Mouse (Mus musculus): ENCODE data around the gene Irf6.

The Irf6 gene

GRCm38 (mm10) chr1:193156316-193157110 lies 3.6 kb downstream of the Irf6 start:
- no peak for DNase-seq (ENCODE audit: low spot score)

DNA sequence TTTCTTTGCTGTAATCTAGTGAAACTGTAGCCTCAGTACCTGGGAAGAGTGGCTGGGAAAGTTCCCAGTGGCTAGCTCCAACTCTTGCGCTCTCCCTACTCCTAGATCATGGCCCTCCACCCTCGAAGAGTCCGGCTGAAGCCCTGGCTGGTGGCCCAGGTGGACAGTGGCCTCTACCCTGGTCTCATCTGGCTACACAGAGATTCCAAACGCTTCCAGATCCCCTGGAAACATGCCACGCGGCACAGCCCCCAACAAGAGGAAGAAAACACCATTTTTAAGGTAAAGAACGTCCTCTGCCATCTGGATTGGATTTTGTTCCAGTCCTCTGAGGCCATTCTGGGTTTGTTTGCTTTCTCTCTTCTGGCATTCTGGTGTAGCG lies 4.2 kb downstream of the Irf6 start:
- no peak for DNase-seq (ENCODE audit: low spot score)

DNA sequence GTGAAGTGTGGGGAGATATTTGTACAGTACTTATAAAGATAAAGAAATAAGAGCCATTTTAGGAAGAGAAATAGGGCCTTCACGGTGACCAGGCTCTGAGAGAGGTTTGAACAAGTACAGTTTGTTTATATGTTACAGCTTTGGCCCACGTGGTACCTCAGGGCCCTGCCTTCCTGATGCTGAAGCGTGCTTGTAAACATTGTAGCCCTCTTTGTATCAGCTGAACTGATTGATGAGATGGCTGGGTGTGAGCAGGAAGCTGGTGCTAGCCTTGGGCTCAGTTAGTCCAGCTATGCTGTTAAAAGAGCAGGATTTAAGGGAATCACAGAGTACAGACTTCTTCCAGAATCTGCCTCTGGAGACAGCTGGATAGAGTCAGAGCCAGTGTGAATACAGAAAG lies 6.3 kb downstream of the Irf6 start:
- no peak for DNase-seq (ENCODE audit: low spot score)

GRCm38 (mm10) chr1:193159613-193160012 lies 6.7 kb downstream of the Irf6 start:
- DNase-seq (ENCODE audit: low spot score): no peak

DNA sequence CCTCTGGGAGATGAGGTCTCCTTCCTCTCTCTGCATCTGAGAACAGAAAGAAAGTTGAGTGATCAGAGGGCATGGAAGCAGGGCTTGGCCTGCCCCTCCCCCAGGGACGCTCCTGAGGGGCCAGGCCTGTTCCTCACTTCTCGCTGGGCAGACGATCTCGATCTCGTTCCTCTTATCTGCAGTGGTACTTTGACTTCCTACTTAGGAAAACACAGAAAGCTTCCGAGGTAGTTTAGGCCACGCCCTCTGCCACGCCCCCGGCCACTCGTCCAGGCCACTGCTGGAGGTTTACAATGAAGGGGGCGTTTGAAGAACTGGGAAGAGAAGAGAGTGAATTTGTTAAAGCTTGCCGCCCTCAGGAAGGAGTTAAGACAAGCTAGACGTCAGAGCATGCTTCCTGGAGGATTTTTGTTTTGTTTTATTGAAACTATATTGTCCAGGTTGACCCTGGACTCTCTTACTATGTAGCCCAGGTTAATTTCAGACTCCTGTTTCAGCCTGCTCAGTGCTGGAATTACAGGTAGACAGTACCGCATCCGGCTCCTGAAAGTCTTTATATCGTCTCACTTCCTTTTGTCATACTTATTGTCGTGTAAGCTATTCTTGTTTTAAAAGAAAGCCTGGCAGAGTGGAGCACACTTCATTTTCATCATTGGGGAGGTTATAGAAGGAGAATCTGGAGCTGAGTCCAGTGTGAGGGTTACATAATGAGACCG lies 7.6 kb downstream of the Irf6 start:
- no peak for DNase-seq (ENCODE audit: low spot score)

- DNase-seq (ENCODE audit: low spot score): no peak
Observed at GRCm38 (mm10) chr1:193167746-193168145, 14.8 kb downstream of the Irf6 start, which contains the start of gene A130010J15Rik. TSS of gene A130010J15Rik (plus strand) at chr1:193168046.

- DNase-seq (ENCODE audit: low spot score): no peak
Observed at GRCm38 (mm10) chr1:193169228-193169627, 16.3 kb downstream of the Irf6 start.

GRCm38 (mm10) chr1:193169856-193170255 lies 16.9 kb downstream of the Irf6 start:
- DNase-seq (ENCODE audit: low spot score): no peak

DNA sequence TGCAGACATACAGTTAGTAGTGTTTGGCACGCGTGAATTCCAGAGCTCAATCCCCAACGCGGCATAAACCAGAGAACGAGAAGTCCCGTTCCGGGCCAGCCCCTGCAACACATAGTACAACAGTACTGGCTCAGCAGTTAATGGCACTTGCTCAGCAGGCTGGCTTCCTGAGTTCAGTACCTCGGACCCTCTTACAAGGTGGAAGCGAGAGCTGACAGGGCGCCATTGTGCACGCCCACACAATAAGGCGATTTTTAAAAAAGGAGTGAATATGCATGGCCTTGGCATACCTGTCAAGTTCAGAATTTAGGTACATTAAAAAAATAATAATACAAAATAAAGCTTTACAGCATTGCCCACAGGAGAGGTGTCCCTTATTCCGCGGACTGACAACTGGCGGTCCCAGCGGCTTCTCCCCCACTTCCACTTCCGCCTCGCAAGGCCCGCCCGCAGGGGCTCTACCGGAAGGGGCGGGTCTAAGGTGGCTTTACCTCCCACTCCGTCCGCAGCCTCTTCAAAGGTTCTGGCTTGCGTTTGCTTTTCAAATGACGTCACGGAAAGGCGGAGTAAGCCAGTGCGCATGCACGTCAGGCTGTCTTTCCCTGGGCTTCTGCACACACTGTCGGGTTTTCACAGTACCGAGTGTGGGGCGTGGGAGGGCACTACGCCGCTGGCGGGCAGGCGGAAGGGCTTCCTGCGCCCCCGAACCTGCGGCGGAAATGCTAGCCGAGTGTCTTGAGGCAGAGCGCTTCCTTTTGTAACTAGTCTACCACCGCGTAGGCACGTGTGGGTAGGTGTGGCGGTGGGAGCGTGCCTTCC lies 20.3 kb downstream of the Irf6 start:
- DNase-seq (ENCODE audit: low spot score): peak; percentile 80

GRCm38 (mm10) chr1:193173810-193174129 lies 20.9 kb downstream of the Irf6 start:
- no peak for DNase-seq (ENCODE audit: low spot score)

GRCm38 (mm10) chr1:193174143-193174733 lies 21.3 kb downstream of the Irf6 start:
- DNase-seq (ENCODE audit: low spot score): no peak

DNA sequence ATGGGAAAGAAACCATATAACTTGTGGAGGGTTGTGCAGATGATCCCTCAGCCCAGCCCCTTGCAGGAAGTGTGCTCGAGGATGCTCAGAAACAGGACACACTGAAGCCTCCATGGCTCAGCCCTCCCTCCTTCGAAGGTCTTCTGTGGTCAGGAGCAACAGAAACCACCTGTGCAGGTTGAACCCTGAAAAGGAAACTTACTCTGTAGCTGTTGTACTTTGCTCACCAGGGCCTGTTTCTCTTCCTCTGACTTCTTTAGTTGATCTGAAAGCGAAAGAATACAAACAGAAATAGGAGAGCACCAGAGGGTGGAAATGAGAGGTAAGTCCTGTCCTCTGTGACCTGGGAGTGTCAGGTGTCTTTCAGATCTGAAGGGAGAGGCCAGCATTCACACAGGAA lies 28.2 kb downstream of the Irf6 start:
- no peak for DNase-seq (ENCODE audit: low spot score)

DNA sequence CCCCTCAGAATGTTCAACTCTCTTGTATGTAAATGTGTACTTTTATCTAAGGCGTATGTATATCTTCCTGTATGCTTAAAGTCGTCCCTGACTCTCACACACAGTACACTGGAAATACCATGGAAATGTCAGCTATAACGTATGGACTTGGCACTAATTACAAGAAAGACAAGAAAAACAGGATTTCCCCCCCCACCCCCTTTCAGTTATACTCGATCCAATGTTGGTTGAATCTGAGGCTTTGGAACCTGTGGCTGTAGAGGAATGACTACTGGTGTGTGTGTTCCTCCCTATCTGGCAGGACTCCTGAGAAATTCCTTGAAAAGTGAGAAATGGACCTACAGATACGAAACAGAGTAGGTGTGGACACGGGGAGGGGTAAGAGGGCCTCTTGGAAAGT lies 35.3 kb downstream of the Irf6 start:
- DNase-seq (ENCODE audit: low spot score): no peak

- no peak for DNase-seq (ENCODE audit: low spot score)
Observed at GRCm38 (mm10) chr1:193189151-193189621, 36.3 kb downstream of the Irf6 start.

DNA sequence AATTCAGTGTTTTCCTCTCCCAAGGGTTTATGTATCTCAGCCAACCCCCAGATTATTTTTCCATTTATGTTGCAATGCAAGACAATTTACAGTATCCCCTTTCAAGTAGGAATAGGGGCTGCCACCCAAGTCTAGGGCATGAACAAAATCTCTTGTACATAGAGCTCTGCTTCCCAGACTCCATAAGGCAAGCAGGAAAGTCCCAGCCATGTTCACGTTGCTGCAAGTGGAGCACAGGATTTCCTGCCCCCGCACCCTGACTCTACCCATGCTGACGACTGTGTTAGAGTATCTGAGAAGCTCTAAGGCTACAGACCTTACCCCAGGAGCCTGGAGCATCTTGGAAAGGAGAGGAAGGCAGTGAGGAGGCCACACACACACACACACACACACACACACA lies 36.9 kb downstream of the Irf6 start:
- DNase-seq (ENCODE audit: low spot score): no peak

DNA sequence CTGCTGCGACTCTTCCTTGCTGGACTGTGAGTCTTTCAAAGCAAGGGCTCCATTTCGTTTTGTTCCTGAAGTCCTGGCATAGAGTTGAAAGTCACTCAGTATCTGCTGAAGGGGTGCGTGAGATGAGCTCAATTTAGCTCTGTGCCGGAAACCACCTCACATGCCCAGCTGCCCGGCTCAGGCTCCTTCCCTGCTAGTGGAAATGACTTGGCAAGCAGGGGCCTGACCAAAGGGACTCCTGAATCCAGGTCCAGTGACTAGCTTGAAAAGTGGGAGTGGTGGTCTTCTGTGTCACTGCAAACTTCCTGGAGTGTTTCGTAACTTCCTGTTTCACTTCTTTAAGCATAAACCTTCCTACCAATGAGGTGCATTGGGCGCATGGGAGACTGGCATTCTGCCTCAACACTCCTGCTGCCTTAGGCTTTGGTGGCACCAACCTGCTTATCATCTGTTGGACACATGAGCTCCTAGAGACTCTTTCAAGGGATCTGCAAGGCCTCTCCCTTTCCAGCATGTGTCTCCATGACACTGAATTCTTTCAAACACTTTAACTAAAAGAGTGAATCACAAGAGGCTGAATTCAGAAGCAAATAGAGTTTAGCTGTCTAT lies 38.9 kb downstream of the Irf6 start:
- DNase-seq (ENCODE audit: low spot score): no peak

DNA sequence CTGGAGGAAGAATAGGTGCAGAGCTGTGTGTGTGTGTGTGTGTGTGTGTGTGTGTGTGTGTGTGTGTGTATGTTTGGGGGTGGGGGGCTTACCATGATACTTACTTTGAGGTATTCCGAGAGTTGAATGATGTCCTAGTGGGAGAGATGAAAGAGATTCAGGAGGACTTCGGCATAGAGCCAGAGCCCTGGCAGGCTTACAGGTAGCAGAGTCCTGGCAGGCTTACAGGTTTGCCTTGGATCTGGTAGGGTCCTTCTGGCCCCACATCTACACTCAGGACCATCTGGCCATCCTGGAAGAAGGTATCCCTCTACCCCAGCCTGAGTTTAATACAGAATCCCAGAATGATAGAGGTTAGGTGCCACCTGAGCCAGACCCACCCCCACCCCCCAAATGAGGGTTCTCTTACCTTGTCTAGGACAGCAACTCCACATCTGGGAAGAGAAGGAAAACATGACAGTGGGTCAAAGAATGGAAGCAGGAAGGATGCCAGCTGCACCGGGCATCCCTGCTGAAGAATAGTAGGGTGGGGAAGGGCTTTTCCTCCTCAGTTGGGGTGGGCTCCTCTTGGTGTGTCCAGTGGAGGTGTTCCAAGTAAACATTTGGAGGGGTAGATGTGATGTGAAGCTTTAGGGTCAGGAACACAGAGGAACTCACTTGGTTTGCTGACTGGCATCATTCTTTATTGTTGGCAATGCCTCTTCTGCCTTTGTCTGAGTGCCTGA lies 41.7 kb downstream of the Irf6 start:
- DNase-seq (ENCODE audit: low spot score): no peak

DNA sequence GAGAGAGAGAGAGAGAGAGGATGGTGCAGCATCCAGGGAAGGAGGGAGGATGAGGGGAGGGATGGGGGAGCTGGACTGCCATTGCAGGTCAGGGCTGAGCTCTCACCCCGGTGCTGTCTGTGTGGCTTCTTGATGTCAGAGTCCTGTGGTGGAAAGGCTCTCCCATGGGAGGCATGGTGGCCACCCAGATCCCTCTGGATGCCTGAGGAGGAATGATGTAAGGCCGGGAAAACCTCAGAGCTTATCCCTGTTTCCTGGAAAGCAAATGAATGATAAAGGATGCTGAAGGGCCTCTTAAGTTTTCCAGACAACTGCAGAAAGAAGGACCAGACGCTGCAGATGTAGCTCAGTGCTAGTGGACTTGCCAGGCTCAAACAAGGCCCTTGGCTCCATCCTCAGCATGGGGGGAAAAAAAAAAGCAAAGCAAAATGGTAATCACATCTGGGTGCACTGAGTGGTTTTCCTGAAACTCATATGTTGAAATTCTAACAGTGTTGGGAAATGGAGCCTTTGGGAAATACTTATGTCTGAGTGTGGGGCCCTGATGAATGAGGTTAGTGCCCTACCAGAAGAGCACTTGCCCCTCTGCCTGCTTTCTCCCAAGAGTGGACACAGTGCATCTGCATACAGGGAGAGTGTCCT lies 42.4 kb downstream of the Irf6 start:
- DNase-seq (ENCODE audit: low spot score): no peak

DNA sequence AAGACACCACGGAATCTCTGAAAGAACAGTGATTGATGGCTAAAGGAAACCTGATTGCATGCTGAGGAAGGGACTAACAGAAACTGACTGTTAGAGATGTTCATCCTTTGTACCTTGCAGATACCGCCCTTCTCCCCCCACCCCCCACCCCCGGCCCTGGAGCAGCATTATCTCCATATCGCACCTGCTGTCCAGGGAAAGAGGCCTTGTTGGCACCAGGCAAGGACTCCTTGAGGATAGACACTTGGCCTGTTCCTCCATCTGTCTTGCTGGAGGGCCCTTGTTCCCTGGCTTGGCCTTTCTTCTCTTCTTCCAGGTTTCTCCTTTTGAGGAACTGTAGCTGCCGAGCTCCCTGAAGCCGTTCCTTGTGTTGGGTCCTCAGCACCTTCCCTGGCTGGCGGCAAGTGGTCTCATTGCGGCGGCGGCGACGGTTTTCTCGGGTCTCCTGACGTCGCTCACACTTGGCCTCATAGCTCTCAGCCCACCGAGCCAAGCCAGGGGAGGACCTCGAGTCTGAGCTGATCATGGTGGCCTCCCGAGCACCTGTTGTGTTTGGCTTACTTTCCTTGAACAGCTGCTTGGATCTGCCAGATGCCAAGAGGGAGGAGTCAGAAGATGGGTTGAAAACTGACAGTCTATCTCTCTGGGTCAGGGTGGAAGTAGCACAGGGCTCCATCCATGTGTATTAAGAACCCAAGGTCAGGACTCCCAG lies 44.7 kb downstream of the Irf6 start:
- DNase-seq (ENCODE audit: low spot score): no peak

DNA sequence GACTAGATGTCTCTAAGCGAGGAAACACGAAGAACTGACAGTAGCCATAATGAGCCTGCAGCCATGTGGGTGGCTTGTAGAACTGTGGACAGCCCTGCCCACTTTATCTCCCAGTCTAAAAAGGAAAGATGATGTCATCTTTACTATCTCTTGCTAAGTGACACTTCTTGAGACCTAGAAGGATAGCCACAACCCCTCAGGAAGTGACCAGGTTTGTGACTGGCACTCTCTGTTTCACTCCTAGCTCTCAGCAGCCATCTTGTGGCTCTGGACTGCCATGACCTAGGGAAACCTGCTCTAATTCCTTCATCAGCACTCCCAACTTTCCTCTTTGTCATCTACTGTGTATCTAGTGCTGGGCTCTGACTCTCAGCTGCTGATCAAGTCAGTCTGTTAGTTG lies 45.4 kb downstream of the Irf6 start:
- DNase-seq (ENCODE audit: low spot score): no peak

Data from ovary, postnatal 10 days (tissue).